Mouse (Mus musculus): ENCODE results near the gene Sv2b. TPM values are rescaled to one million over a fixed set of nuclear protein-coding genes. Genes with fewer than 3 reads are reported as not detected.

Gene Sv2b
- polyA plus RNA-seq, 1 experiment from 2014 or later = 1.5 TPM

- H3K36me3 ChIP-seq = no peaks in the 10 kb centered on the region
- WGBS = 85% methylated on average over 5 of the region's 5 CpGs
- H3K9me3 ChIP-seq = no peaks in the 10 kb centered on the region
- ATAC-seq (ENCODE audit: low FRiP score, low read depth) = no peak
- H3K9ac ChIP-seq = no peak overlapping the region
- no peak overlapping the region for H3K27ac ChIP-seq
- H3K27me3 ChIP-seq = no peaks in the 10 kb centered on the region
- no peak overlapping the region for H3K4me2 ChIP-seq (replicated peaks)
- no peak overlapping the region for H3K4me3 ChIP-seq
- H3K4me1 ChIP-seq = no peaks in the 10 kb centered on the region
Measured at GRCm38 (mm10) chr7:75124067-75124466, 185.0 kb downstream of the Sv2b start.

- H3K9ac ChIP-seq = no peak overlapping the region; the same call in 1 of the 2 replicates
- H3K4me2 ChIP-seq (replicated peaks) = peak overlapping the region; percentile 57
- H3K9me3 ChIP-seq = no peaks in the 10 kb centered on the region
- no peaks in the 10 kb centered on the region for H3K27me3 ChIP-seq
- H3K4me3 ChIP-seq = peak overlapping the region; percentile 27
- WGBS = 46% methylated on average over 7 of the region's 7 CpGs
- no peaks in the 10 kb centered on the region for H3K36me3 ChIP-seq
- H3K27ac ChIP-seq = no peak overlapping the region
- peak; percentile 87 for ATAC-seq (ENCODE audit: low FRiP score, low read depth)
- H3K4me1 ChIP-seq = no peaks in the 10 kb centered on the region
Measured at GRCm38 (mm10) chr7:75118022-75118673, 190.9 kb downstream of the Sv2b start.

- H3K4me3 ChIP-seq = no peak overlapping the region
- H3K9ac ChIP-seq = no peak overlapping the region
- no peaks in the 10 kb centered on the region for H3K36me3 ChIP-seq
- no peak overlapping the region for H3K4me2 ChIP-seq (replicated peaks)
- 0 out of 2 replicates have a peak, but pooled peaks cover 7% of the 10 kb centered on the region for H3K27me3 ChIP-seq
- H3K4me1 ChIP-seq = no peaks in the 10 kb centered on the region
- ATAC-seq (ENCODE audit: low FRiP score, low read depth) = no peak
- 9% methylated on average over 6 of the region's 6 CpGs for WGBS
- no peaks in the 10 kb centered on the region for H3K9me3 ChIP-seq
- H3K27ac ChIP-seq = no peak overlapping the region
Measured at GRCm38 (mm10) chr7:75110689-75111088, 198.4 kb downstream of the Sv2b start.

GRCm38 (mm10) chr7:75107441-75107840 is 201.6 kb downstream of the Sv2b start:
- no peaks in the 10 kb centered on the region for H3K9me3 ChIP-seq
- 0 out of 2 replicates have a peak, but pooled peaks cover 7% of the 10 kb centered on the region for H3K27me3 ChIP-seq
- no peak overlapping the region for H3K27ac ChIP-seq
- H3K4me2 ChIP-seq (replicated peaks) = no peak overlapping the region
- ATAC-seq (ENCODE audit: low FRiP score, low read depth) = no peak
- no peak overlapping the region for H3K4me3 ChIP-seq
- no peaks in the 10 kb centered on the region for H3K4me1 ChIP-seq
- H3K36me3 ChIP-seq = no peaks in the 10 kb centered on the region
- no peak overlapping the region for H3K9ac ChIP-seq

- no peaks in the 10 kb centered on the region for H3K27me3 ChIP-seq
- no peak overlapping the region for H3K4me3 ChIP-seq
- no peak overlapping the region for H3K9ac ChIP-seq
- H3K4me2 ChIP-seq (replicated peaks) = no peak overlapping the region
- 75% methylated on average over 1 of the region's 1 CpGs for WGBS
- no peaks in the 10 kb centered on the region for H3K9me3 ChIP-seq
- H3K36me3 ChIP-seq = no peaks in the 10 kb centered on the region
- H3K27ac ChIP-seq = no peak overlapping the region
- ATAC-seq (ENCODE audit: low FRiP score, low read depth) = no peak
- H3K4me1 ChIP-seq = no peaks in the 10 kb centered on the region
Measured at GRCm38 (mm10) chr7:75103900-75104299, 205.2 kb downstream of the Sv2b start.

GRCm38 (mm10) chr7:75102536-75103332 is 206.3 kb downstream of the Sv2b start:
- no peak overlapping the region for H3K27ac ChIP-seq
- H3K4me1 ChIP-seq = no peaks in the 10 kb centered on the region
- no peaks in the 10 kb centered on the region for H3K36me3 ChIP-seq
- H3K27me3 ChIP-seq = no peaks in the 10 kb centered on the region
- no peak overlapping the region for H3K9ac ChIP-seq
- H3K4me2 ChIP-seq (replicated peaks) = no peak overlapping the region
- ATAC-seq (ENCODE audit: low FRiP score, low read depth) = no peak
- WGBS = 68% methylated on average over 17 of the region's 17 CpGs
- no peak overlapping the region for H3K4me3 ChIP-seq
- H3K9me3 ChIP-seq = no peaks in the 10 kb centered on the region

- Histone ChIP-seq H3K36me3 (no peaks in the 10 kb centered on the region), H3K4me1 (no peaks in the 10 kb centered on the region), H3K4me3 (no peak overlapping the region), H3K9ac (no peak overlapping the region), H3K27me3 (no peaks in the 10 kb centered on the region), H3K9me3 (no peaks in the 10 kb centered on the region), H3K4me2 (replicated peaks) (no peak overlapping the region), H3K27ac (no peak overlapping the region)
- 86% methylated on average over 4 of the region's 4 CpGs for WGBS
- no peak for ATAC-seq (ENCODE audit: low FRiP score, low read depth)
Measured at GRCm38 (mm10) chr7:75085473-75085872, 223.6 kb downstream of the Sv2b start.

- no peaks in the 10 kb centered on the region for H3K36me3 ChIP-seq
- no peak overlapping the region for H3K9ac ChIP-seq
- no peaks in the 10 kb centered on the region for H3K27me3 ChIP-seq
- no peaks in the 10 kb centered on the region for H3K4me1 ChIP-seq
- no peak overlapping the region for H3K27ac ChIP-seq
- no peak overlapping the region for H3K4me3 ChIP-seq
- no peak overlapping the region for H3K4me2 ChIP-seq (replicated peaks)
- no peaks in the 10 kb centered on the region for H3K9me3 ChIP-seq
- no peak for ATAC-seq (ENCODE audit: low FRiP score, low read depth)
Measured at GRCm38 (mm10) chr7:75080163-75080562, 228.9 kb downstream of the Sv2b start.

- WGBS = 83% methylated on average over 8 of the region's 8 CpGs
- Histone ChIP-seq H3K27me3 (no peaks in the 10 kb centered on the region), H3K4me1 (no peaks in the 10 kb centered on the region), H3K9me3 (no peaks in the 10 kb centered on the region), H3K4me2 (replicated peaks) (no peak overlapping the region), H3K36me3 (no peaks in the 10 kb centered on the region), H3K27ac (no peak overlapping the region), H3K4me3 (no peak overlapping the region), H3K9ac (no peak overlapping the region)
- no peak for ATAC-seq (ENCODE audit: low FRiP score, low read depth)
Measured at GRCm38 (mm10) chr7:75077560-75078208, 231.4 kb downstream of the Sv2b start.

Other genes with a start within 250 kb of the Sv2b start
- 39.6 and 41.8 TPM in 2 replicates for gene Akap13, start 146.3 kb upstream of the Sv2b start, polyA plus RNA-seq (2015; fragmentation: Nextera tagmentation; extraction: Ambion mirVana)

Data from limb, embryonic 13.5 days (tissue).